Mouse (Mus musculus): ENCODE data around the gene Man2c1. TPM values are rescaled to one million over a fixed set of nuclear protein-coding genes. Genes with fewer than 3 reads are reported as not detected.

The Man2c1 gene
- polyA plus RNA-seq, 1 experiment from 2014 or later: 62.3 TPM

DNA sequence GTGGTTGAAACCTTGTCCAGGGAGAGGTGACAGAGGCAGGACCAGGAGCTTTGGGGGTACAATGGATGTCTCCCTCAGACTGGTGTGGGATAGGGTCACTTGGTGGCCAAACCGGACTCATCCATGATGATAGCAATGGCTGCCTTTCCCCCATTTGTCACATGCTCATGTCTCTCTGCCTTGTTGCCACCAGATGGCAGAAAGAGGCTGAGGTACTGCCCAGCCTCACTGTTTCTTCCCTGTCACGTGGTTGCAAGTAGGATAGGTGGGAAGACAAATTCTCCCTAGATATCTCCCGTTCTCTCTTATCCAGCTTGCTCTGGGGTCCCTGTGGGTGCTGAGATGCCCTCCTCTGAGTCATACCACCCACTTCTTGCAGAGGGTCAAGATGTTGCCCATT is 32.0 kb downstream of the Man2c1 start:
- ATAC-seq (ENCODE audit: low FRiP score): no peak
- no peak overlapping the region for H3K4me2 ChIP-seq (replicated peaks)

DNA sequence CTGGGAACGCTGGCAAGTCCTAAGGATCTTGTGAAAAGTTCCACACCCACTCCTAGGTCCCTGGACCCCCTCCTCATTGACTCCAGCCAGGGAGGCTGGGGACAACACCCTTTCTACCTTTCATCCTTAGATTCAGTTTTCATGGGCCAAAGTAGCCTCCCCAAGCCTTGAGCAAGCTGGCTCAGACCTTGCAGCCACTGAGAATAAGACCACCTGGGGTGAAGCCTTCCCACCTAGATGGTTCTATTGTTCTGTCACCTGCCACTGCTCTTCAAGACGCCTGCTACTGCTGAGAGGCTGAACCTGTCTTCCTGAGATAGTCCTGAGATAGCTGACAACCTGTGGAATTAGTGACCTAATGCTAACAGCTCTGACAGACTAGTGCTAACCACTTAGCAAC is 32.6 kb downstream of the Man2c1 start:
- H3K4me3 ChIP-seq: no peak overlapping the region
- H3K9ac ChIP-seq: no peak overlapping the region
- no peak overlapping the region for H3K27ac ChIP-seq
- 0 out of 2 replicates have a peak, but pooled peaks cover 2% of the 10 kb centered on the region for H3K27me3 ChIP-seq
- H3K9me3 ChIP-seq (replicated peaks): no peaks in the 10 kb centered on the region
- H3K4me1 ChIP-seq: no peaks in the 10 kb centered on the region
- WGBS: 44% methylated on average over 2 of the region's 2 CpGs
- no peaks in the 10 kb centered on the region for H3K36me3 ChIP-seq
- ATAC-seq (ENCODE audit: low FRiP score): no peak
- H3K4me2 ChIP-seq (replicated peaks): no peak overlapping the region

More for the DNA sequence above, 32.0 kb downstream of the Man2c1 start:
- Histone ChIP-seq H3K4me3 (no peak overlapping the region), H3K27ac (no peak overlapping the region), H3K4me1 (peaks cover 3% of the 10 kb centered on the region), H3K9ac (no peak overlapping the region), H3K9me3 (replicated peaks) (no peaks in the 10 kb centered on the region), H3K27me3 (0 out of 2 replicates have a peak, but pooled peaks cover 2% of the 10 kb centered on the region), H3K36me3 (no peaks in the 10 kb centered on the region)
- WGBS: 16% methylated on average over 3 of the region's 3 CpGs

GRCm38 (mm10) chr9:57166173-57166572 is 35.7 kb downstream of the Man2c1 start:
- Histone ChIP-seq H3K4me1 (no peaks in the 10 kb centered on the region), H3K4me3 (no peak overlapping the region), H3K9ac (no peak overlapping the region), H3K9me3 (replicated peaks) (no peaks in the 10 kb centered on the region), H3K36me3 (no peaks in the 10 kb centered on the region), H3K27ac (no peak overlapping the region), H3K4me2 (replicated peaks) (no peak overlapping the region), H3K27me3 (0 out of 2 replicates have a peak, but pooled peaks cover 2% of the 10 kb centered on the region)
- ATAC-seq (ENCODE audit: low FRiP score): no peak
- WGBS: 86% methylated on average over 2 of the region's 2 CpGs

- H3K27me3 ChIP-seq: no peaks in the 10 kb centered on the region
- H3K27ac ChIP-seq: no peak overlapping the region
- H3K4me1 ChIP-seq: no peaks in the 10 kb centered on the region
- no peak overlapping the region for H3K4me3 ChIP-seq
- no peak for ATAC-seq (ENCODE audit: low FRiP score)
- whole genome bisulfite sequencing: 86% methylated on average over 5 of the region's 5 CpGs
- no peaks in the 10 kb centered on the region for H3K9me3 ChIP-seq (replicated peaks)
- no peak overlapping the region for H3K9ac ChIP-seq
- H3K4me2 ChIP-seq (replicated peaks): no peak overlapping the region
- no peaks in the 10 kb centered on the region for H3K36me3 ChIP-seq
These were observed 37.9 kb downstream of the Man2c1 start for GRCm38 (mm10) chr9:57168411-57168810.

Other genes with a start within 250 kb of the Man2c1 start
- 7.2 and 7.3 TPM in 2 replicates for gene Snx33, start 202.3 kb upstream of the Man2c1 start, polyA plus RNA-seq (2016; fragmentation: Nextera tagmentation; extraction: Ambion mirVana)
- 60.9 and 62.7 TPM in 2 replicates for gene Imp3, start 193.2 kb upstream of the Man2c1 start, polyA plus RNA-seq (2016; fragmentation: Nextera tagmentation; extraction: Ambion mirVana)
- gene Snupn, start 179.8 kb upstream of the Man2c1 start, polyA plus RNA-seq (2016; fragmentation: Nextera tagmentation; extraction: Ambion mirVana): 24.7 and 25.3 TPM in 2 replicates
- 34.0 and 34.9 TPM in 2 replicates for gene Ptpn9, start 135.8 kb upstream of the Man2c1 start, polyA plus RNA-seq (2016; fragmentation: Nextera tagmentation; extraction: Ambion mirVana)
- gene Sin3a, start 58.6 kb upstream of the Man2c1 start, polyA plus RNA-seq (2016; fragmentation: Nextera tagmentation; extraction: Ambion mirVana): 38.7 and 41.2 TPM in 2 replicates
- gene Neil1, start 17.6 kb downstream of the Man2c1 start, polyA plus RNA-seq (2016; fragmentation: Nextera tagmentation; extraction: Ambion mirVana): 8.4 and 9.8 TPM in 2 replicates
- 108 and 122 TPM in 2 replicates for gene Commd4, start 27.6 kb downstream of the Man2c1 start, polyA plus RNA-seq (2016; fragmentation: Nextera tagmentation; extraction: Ambion mirVana)
- not detected in 2 replicates for gene Trcg1, start 105.9 kb downstream of the Man2c1 start, polyA plus RNA-seq (2016; fragmentation: Nextera tagmentation; extraction: Ambion mirVana)
- gene 1700017B05Rik, start 131.9 kb downstream of the Man2c1 start, polyA plus RNA-seq (2016; fragmentation: Nextera tagmentation; extraction: Ambion mirVana): 8.1 TPM in 2 replicates